Mouse (Mus musculus) lung, postnatal 25 days (tissue): ENCODE measurements around the gene Mgat4a.

Source experiments
- DNase-seq: peaks from one replicate; pipeline ENCODE4 v3.0.0; 2022; ENCODE audit warnings: low spot score

Mgat4a gene

DNA sequence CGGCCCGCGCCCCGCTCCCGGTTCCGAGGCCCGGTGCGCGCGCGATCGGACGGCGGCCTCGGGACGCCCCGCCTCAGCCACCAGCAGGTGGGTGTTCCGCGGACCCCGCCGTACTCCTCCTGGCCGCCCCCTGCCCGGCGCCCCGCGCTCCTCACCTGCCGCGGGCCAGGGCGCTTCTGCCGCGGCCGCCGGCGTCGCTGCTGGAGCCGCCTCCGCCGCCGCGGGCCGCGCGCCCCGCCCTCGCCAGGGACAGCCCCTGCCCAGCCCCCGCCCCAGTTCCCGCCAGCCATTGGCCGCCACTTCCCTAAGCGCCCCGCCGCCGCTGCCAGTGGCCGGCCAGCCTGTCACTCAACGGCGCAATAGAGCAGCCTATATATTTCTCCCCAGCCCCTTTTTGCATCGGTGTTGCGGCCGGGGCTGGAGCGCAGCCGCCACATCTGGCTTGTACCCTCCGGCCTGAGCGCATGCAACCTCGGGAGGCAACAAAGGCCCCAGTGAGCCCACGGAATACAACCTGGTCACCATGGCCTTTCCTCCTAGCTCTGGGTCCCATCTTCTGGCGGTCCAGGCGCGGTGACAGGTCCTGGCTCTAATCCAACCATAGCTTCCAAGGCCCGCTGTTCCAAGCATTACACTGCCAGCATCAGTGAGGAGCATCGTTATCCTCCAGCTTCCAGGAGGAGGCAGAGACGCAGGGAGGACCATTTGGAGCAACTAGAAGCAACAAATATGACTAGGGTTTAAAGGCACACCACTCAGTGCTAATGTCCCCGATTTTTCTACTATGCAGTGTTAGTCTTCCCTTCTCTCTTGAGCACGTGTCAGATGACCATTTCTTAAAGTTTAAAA is at the start of gene Mgat4a:
Gene Mgat4a, minus strand, starts transcription at position 207 of the 849 bp plus-strand sequence.
- peak; percentile 90 for DNase-seq

DNA sequence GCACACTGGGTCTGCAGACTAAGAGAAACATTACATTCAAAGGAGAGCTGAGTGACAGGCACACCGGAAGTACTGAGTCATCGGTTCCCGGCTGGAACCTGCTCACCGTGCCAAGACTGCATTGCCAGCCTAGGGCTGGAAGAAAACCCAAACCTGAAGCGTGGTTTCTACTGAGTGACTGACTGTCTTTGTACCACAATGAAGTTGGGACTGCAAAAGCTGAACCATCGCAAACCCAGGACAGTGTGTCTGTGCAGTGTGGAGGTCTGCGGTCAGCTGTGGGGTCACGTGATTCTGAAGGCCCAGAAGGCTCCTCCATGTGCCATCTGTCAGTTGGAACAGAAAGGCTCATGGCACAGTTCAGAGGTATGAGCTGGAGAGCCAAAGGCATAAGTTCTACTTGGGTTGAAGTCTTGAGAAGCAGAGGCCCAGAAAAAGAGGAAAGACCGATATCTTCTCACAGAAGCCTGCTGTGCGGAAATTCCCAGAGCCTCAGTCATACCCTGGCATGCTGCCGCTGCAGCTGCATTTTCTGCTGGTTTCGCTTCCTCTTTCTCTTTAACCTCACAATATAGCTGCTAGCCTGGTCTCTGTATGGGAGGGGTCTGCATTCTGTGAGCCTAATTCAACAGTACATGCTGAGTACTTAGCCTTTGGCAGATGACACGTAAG is 45.1 kb upstream of the Mgat4a start:
- DNase-seq: peak; percentile 53

DNA sequence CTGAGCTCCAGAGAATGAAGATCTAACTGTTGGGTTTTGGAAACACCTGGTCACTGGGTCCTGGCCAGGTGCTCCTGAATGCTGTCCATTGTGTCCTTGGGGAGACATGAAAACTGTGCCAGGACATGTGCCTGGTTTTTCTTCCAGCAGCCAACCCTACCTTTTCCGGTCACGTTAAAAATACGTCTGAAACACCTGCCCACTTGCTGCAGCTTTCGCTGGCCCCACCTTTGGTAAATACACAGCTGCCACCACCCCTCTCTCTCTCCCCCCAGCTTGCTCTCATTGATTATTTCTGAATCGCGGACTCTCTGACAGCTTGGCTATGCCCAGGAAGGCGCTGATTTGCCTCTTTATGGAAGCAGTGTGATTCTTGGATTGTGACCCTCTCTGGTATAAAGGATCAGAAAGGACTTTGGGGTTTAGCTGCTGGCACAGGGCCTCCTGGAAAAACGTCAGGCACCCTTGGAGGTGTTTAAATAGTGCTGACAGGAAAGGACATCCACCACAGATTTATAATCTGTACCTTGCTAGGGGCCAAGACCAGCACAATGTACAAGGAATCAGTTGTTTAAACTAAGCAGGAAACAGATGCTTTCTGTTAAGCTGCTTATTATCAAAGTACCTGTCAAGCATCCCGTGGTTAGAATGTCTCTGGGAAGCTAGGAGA is 43.1 kb upstream of the Mgat4a start:
- no peak for DNase-seq

DNA sequence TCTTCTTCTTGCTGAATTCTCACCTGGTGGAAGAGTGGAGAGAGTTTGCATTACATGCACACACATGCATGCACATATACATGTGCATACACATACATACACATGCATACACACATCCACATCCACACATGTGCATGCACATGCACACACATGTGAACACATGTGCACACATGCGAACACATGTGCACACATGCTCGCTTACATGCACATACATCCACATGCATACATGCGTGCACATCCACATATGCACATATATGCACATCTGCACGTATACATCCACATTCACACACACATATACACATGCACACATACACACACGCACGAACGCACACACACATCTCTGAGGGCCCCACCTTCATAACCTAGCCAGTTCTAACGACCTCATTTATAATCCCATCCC is 42.4 kb upstream of the Mgat4a start:
- DNase-seq: no peak

DNA sequence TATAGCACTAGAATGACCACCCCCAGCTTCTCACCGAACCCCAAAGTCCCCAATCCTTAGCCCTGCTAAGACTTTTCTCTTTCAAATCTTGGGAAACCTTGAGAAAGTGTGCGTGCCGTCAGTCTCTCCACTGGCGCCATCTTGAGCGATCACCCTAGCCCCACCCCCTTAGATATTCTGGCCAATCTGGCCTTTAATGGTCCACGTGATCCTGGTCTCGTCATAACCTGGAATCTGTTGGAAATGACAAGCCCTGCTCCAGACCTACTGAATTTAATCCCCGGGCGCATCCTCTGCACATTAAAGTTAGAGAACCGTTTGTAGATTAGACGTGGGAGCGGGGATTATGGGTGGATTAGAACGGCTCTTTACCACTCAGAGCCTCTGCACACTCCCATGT is 38.9 kb upstream of the Mgat4a start:
- DNase-seq: no peak

DNA sequence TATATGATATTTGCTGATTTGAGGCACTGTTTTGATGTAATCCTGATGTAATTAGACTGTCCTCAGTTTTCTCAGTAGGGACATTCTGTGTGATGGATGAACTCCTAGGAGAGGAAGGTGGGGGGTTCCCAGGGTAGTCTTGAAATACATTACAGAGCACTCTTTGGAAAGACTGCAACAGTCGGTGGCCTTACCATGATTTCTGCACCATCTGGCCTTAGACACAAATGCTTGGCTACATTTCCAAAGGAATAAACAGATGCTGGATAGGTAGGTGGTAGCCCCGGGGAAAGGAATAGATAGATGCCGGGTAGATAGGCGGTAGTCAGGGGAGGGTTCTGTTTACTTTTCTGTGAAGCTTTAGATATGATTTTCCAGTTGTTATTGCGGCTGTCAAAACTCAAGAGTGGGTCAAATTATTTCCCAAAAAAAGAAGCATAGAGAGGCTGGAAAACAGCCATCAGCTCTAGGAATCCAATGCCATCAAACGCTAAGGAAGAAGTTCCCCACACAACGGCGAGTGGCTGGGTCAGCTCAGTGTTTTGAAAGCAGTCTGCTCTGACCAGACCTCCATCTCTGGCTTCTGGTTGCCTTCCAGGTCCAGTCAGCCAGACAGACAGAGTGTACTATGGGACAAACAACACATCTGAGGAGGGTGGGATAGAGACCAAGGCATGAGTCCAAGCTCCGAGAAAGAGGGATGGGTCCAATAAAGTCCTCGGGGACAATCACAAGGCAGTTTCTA is 31.9 kb upstream of the Mgat4a start:
- no peak for DNase-seq

DNA sequence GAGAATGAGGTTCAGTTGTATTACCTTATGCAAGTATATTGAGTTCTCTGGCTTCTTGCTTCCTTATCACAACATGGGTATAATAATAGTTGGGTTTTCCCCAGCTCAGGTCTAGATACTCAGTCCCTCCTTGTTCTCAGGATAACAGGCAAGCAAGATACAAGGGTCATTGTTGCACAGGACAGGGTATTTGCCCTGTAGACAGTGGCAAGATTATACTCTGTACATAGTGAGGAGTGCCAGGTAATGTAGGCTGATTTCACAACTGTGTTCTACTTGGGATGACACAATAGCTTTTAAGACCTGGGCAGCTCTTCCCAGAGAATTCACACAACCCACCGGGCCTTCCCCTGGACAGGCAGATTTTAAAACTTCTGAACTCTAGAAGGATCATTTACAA is 27.6 kb upstream of the Mgat4a start:
- DNase-seq: no peak

DNA sequence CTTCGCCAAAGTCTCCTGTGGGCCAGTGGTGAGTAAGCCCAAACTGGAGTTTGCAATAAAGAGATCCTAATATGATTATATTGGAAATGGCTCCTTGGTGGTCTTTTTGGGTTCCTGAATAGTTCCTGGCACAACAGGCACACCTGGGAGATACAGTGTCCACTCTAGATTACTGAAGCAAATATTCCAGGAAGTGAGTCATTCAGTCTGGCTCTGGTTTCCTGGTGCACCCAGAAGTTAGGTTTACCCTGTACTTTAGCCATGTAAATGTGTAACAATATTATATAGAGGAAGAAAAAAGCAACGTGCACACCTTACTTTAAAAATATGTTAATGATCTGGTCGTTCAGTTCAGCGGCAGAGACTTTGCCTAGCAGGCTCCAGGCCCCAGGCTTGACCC is 25.9 kb upstream of the Mgat4a start:
- no peak for DNase-seq

DNA sequence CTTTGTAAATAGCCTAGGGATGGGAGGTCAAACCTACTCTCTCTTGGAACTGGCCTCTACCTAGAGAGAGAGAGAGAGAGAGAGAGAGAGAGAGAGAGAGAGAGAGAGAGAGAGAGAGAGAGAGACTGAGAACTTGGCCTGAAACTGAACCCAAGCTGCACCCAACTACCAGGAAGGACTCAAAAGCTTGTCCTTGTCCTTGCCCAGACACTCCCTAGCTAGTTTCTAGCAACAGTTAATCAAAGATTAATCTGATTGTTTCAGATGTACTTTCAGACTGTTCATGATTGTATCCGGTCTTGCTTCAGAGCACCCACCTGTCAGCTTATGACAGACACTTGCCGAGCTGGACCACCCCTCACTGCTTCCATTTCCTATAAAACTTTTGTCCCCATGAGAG is 25.5 kb upstream of the Mgat4a start:
- no peak for DNase-seq

DNA sequence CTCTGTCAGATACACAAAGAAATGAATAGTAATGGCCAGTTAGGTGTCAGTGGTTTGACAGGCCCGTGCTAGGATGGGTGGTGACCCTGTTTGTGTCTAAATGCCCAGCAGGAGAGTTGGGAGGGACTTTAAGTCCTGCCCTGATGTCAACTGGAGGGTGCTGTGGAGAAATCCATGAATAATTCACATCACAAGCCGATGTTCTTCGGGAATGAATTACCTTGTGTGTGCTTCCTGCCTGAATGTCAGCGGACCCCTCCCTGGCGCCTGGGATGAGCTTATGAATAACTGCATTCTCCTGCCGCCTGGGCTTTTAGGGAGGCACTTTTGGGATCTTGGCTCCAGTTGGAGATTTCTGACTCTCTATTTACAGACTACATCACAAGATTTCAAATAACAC is 24.6 kb upstream of the Mgat4a start:
- no peak for DNase-seq

DNA sequence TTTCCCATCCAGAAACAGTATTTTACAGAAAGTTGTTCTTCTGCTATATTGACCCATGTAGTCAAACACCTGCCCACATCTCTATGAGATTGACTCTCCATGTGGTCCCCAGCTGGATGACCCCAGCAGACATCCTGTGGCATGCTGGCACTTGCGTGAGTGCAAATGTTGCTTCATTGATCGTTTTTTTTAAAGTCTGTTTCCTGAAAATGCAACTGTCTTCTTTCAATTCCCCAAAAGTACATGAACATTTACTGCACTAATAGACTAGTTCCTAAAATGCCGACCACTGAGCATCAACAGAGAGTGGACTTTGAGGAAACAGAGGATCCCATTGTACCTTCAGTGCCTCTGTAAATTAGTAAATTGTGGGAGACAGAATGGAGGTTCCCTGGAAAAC is 21.1 kb upstream of the Mgat4a start:
- peak; percentile 29 for DNase-seq

DNA sequence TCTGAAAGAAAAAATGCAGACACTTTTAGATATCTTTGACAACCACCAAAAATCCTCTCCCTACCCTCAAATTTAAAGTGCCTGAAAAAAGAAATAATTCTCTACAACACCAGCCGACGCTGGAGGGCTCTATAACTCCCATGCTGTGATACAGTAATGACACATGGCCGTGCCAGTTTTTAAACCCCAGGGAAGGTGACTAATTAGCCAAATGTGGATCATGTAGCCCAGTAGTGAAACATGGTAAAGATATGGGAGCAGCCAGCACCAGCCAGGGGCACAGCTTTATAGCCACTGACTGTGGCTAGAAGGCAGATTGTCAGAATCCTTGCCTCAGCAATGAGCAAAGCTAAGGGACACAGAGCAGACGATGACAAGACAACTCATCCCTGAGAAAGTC is 19.5 kb upstream of the Mgat4a start:
- no peak for DNase-seq

DNA sequence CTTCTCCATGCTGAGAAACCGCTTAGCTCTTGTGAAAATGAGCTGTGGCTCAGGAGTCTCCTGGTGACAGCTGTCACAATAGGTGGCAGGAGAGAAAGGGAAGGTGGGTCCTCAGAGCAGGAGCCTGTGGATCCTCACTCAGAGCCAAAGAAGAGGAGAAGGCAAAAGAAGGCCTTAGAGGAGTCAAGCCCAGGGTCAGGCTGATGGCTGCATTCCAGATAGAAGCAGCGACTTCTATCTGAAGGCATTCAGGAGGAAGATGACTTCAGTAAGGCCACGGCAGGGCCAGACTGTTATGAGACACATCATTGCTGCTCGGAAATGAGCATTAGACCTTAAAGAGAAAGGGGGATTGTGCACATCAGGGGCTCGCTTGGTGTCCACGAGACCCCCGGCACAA is 11.2 kb upstream of the Mgat4a start:
- no peak for DNase-seq

DNA sequence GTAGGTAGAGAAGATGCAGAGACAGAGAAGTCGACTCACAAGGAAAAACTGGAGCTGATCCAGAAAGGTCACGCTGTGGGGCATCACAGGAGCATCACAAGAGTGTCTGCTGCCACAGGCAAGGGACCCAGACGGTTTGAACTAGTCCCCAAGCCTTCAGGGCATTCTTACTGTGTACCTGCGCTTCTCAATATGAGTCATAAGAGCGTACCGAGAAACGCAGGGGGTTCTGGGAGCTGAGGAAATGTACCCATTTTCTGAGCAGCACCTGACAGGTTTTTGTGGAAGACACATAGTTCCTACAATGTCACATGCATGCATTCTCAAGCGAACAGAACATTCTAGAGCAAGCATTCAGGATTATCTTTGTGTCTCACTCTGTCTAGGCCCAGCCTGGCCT is 8.7 kb upstream of the Mgat4a start:
- DNase-seq: no peak

DNA sequence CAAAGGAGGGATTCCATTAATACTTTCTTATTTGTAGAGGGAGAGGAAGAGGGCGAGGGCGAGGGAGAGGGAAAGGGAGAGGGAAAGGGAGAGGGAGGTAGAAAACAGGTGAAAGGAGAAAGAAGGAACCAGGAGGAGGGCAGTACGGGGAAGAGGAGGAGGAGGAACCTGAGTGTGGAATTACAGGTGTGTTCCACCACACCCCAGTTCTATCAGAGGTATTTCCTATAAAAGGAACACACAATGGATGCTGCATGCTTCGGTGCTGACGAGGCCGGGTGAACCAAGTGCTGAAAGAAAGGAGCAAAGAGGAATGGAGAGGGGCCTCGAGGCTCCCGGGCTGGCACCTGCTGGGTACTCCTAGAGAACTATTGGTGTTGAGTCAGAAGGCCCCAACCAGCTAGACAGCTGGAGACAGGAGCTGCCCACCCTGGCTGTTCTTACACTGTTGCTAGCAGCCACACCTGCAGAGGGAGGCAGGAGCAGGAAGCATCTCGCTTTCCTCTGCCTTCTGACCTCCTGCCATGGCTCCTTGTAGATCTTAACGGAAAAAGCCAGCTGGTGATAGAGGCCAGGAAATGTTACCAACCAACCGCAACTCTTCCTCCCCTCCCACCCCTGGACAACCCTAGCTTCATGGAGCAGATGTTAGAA is 5.7 kb upstream of the Mgat4a start:
- DNase-seq: no peak

DNA sequence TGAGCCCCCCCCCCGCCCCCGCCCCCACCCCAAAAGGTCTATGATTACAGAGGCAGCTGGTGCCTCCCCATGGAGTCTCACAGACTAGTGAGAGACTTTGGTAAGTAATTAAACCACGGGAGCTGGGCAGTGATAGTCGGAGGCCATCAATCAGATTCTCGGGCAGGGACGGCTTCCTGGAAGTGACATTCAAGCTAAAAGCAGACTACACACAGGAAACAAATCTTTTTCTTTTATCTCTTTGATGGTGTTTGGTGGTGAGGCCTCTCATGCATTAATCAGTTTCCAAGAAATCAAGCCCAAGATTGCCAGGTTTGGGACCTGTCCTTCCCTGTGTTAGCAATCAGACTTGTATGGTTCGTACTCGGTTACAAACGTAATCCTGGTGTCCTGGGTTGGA is 3.4 kb upstream of the Mgat4a start:
- DNase-seq: no peak

DNA sequence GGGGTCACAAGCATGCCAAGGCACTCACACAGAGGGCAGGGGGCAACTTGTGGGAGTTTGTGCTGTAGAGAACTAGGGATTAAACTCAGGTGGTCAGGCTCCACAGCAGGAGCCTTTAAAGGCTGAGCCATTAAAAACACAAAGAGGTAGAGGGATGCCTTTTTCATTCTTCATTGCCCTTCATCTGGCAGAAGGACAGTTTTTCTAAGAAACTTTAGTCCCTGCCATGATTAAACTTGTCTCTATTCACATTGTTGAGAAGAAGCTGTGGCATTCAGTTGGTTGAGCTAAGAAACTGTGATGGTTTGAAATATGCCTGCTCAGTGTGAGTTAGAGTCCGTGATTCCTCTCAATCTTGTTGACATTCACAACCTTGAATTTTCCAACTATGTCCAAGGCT is 2.2 kb upstream of the Mgat4a start:
- DNase-seq: no peak

DNA sequence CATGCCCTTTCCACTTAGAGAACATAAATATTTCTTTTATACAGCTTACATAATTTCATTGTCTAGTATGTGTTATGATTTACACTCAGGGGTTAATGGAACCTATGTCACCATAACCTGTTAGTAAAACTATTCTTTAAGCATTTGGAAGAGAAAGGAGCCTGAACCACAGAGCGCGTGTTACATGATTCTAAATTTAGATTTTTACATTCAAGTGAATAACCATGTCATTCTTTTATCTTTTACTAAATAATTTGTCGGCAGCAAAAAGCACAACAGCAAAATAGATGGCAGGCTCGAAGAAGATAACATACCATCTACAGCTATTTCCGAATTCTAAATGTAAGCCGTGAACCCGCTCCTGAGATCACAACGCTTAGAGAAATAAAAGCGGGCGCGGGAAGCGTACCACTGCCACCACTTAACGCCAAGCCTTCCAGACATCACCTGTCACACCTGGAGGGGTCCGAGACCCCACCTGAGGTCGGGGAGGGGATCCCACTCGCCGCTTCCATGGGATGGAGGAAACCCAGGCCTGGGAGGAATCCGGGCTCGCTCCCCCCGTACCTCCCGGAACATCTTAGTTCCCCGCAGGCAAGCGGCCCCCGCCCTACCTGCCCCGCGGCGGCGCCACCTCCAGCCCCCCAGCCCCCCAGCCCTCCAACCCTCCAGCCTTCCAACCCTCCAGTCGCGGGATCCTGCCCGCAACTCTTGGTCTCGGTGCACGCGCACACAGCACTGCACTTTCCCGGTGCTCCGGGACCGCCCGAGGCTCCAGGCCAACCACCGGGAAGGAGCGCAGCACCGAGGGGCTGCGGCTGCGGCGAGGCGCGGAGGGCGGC is 627 bp downstream of the Mgat4a start:
- no peak for DNase-seq

DNA sequence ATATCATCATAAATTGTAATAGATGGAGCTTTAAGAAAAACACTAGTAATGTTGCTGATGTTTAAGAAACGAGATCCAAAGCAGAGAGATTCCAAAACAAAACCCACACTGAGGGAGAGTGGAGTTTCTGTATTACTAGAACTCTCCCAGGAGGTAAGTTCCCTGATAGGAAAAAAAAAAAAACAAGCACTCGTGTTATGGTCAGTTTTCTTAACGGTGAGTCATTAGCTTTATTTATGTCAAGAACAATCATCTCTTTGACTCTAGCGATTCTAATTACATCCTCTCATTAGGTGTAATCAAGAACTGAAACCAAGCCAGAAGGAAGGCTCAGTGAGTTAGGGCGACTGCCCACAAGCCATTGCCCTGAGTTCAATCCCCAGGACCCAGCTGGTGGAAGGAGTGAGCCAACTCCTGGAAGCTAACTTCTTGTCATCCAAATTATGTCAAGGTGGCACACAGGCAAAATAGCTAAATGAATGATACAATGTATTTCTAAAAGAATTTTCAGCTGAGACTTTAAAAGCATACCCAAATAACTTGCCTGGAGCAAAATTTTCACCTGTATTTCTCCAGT is 6.2 kb downstream of the Mgat4a start:
- no peak for DNase-seq

DNA sequence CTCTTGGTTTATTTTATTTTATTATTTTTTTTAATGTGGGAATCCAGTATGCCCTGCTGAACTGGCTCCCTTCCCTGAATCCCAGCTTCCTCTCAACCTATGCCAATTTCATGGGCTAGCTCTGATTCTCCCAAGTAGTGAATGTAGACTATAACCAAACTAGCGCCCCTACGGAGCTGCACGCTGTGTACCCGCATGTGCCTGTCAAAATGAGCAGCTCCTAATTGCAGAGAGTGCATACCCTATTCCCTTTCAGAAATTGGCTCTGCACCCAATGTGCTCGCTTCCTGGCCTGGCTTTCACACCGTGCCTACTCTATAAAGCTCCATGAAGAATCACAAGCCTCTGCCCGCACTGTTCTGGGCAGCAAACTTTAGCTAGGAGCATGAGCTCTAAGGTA is 7.6 kb downstream of the Mgat4a start:
- no peak for DNase-seq

DNA sequence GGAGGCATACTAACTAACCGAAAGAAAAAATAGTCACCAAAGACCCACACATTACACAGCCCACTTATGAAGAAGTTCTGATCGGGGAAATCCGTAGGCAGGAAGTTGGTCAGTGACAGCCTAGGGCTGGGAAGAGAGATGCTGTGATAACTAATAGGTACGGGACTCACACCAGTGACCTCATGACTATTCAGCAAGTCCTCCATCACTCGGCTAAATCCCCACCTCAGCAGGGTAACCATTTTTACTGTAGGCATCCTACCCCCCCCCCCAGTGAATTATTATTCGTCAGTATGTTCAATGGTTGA is 8.3 kb downstream of the Mgat4a start:
- DNase-seq: no peak
